Mouse (Mus musculus): ENCODE data around the gene Hspb11.

DNA sequence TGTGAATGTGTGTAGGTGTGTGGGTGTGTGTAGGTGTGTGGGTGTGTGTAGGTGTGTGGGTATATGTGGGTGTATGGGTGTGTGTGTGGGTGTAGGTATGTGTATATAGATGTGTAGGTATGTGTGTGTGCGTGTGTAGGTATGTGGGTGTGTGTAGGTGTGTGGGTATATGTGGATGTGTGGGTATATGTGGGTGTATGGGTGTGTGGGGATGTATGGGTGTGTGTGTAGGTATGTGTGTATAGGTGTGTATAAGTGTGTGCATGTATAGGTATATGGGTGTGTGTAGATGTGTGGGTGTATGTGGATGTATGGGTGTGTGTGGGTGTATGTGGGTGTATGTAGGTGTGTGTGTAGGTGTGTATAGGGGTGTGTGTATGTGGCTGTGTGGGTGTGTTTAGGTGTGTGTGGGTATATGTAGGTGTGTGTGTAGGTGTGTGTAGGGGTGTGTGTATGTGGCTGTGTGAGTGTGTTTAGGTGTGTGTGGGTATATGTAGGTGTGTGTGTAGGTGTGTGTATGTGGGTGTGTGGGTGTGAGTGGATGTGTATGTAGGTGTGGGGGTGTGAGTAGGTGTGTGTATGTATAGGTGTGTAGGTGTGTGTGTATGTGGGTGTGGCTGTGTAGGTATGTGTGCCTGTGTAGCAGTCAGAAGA lies 47.6 kb downstream of the Hspb11 start:
- TF ChIP-seq CTCF (IDR thresholded peaks at IDR 0.05; ENCODE audit: low read depth, low read length) (no peak), POLR2A (IDR thresholded peaks at IDR 0.05; ENCODE audit: borderline replicate concordance, low read depth, low read length) (no peak)

Measured in bone marrow macrophage, adult 2 months (primary cell).